Mouse (Mus musculus) hindbrain, embryonic 16.5 days (tissue): ENCODE measurements around the gene Ces3a. TPM values are rescaled to one million over a fixed set of nuclear protein-coding genes. Genes with fewer than 3 reads are reported as not detected.
"Not testable (repeated sequence)": the region's sequence is repeated elsewhere in the genome, so short reads cannot be mapped to it uniquely, and the experiment has no call there.

ENCODE experiments used
- ATAC-seq: fragments of 200-750 bp; cut with Nextera tagmentation; 2 replicates; pipeline ENCODE4 v1.8.0; 2017; ENCODE audit warnings: moderate TSS enrichment, moderate library complexity
- H3K27ac ChIP-seq: fragments of 300-500 bp; sonication (generic); 2 replicates; pipeline ENCODE4 v1.5.1; 2014; ENCODE audit warnings: low read depth, mild to moderate bottlenecking, control low read depth, low read length, moderate library complexity
- H3K27me3 ChIP-seq: fragments of 300-500 bp; sonication (generic); replicated peaks from 2 replicates; pipeline ENCODE4 v1.6.1; 2014; ENCODE audit warnings: low read length; ENCODE audit not compliant: control insufficient read depth, insufficient read depth
- H3K36me3 ChIP-seq: fragments of 300-500 bp; sonication (generic); 2 replicates; pipeline ENCODE4 v1.6.1; 2014; ENCODE audit warnings: mild to moderate bottlenecking, low read length, moderate library complexity, mixed read lengths; ENCODE audit not compliant: control insufficient read depth, insufficient read depth
- H3K4me1 ChIP-seq: fragments of 300-500 bp; sonication (generic); 2 replicates; pipeline ENCODE4 v1.6.1; 2014; ENCODE audit warnings: low read depth, low read length; ENCODE audit not compliant: control insufficient read depth, insufficient read depth
- H3K4me2 ChIP-seq: fragments of 300-500 bp; sonication (generic); 2 replicates; pipeline ENCODE4 v1.6.1; 2014; ENCODE audit warnings: mild to moderate bottlenecking, low read length, control low read depth, moderate library complexity
- H3K4me3 ChIP-seq: fragments of 300-500 bp; sonication (generic); 2 replicates; pipeline ENCODE4 v1.5.1; 2014; ENCODE audit warnings: mild to moderate bottlenecking, low read length, control low read depth, moderate library complexity
- H3K9ac ChIP-seq: fragments of 300-500 bp; sonication (generic); 2 replicates; pipeline ENCODE4 v1.6.1; 2014; ENCODE audit warnings: low read depth, mild to moderate bottlenecking, control low read depth, low read length, moderate library complexity
- H3K9me3 ChIP-seq: fragments of 300-500 bp; sonication (generic); 2 replicates; pipeline ENCODE4 v1.6.1; 2014; ENCODE audit warnings: mild to moderate bottlenecking, low read length, moderate library complexity; ENCODE audit not compliant: control insufficient read depth
- WGBS: fragments of 180-500 bp; shearing (Covaris S2); extraction: QIAGEN DNeasy Blood & Tissue Kit; methylation state at CpG from one replicate; pipeline ENCODE4 v1.1.7; 2014; 5-methylcytosine and 5-hydroxymethylcytosine counted together
- polyA plus RNA-seq: library from polyadenylated mRNA; unstranded; fragments of >200 nt; fragmentation: Nextera tagmentation; extraction: Ambion mirVana; gene quantifications from 2 replicates; pipeline ENCODE4 v1.2.1, GENCODE M21; 2015

Ces3a gene
- polyA plus RNA-seq, 1 experiment from 2014 or later: not detected

DNA sequence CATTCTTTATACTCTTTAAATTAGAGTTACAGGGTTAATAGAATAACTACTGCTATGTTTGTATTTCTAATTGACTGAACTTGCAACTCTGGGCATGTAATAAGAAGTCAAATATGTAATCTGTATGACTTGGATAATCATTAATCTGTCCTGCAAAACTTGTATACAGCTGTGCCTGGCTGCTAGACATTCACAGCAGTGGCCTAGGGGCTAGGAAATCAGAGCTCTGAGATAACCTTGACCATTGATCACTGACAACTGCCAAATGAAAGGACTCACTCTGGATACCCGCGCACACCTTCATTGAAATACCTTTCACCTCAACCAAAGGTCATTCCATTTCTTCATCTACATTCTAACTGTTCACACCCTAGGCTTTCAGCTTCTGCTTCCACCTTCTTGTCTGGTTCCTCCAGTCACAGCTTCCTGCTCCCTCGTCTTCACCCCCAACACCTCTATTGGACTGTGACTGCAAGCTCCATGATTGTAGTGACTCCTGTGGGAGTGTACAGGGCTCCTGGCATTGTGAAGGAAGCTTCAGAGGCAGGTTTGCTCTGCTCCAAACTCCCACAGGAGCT is 2.5 kb upstream of the Ces3a start:
- Histone ChIP-seq H3K4me1 (no peaks in the 10 kb centered on the region), H3K4me2 (no peak overlapping the region), H3K9ac (no peak overlapping the region), H3K27ac (no peak overlapping the region), H3K27me3 (no peaks in the 10 kb centered on the region), H3K9me3 (no peaks in the 10 kb centered on the region), H3K4me3 (no peak overlapping the region), H3K36me3 (no peaks in the 10 kb centered on the region)
- 91% methylated on average over 3 of the region's 3 CpGs for WGBS
- ATAC-seq: no peak

DNA sequence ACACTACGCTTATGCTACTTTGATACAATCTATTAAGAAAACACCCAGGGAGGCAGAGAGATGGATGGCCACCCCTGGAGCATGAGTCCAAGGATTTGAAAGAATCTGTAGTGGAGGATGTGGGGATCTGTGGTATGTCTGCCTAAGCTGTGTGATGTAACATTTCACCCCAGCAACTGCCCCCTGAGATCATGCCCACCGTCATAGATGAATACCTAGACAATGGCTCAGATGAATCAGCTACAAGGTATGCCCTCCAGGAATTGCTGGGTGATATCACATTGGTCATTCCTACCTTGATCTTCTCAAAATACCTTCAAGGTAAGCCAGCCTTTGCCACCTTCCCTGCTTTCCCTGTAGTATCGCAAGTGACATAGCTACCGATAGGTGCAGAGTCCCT is 7.8 kb downstream of the Ces3a start:
- no peaks in the 10 kb centered on the region for H3K4me1 ChIP-seq
- H3K9ac ChIP-seq: no peak overlapping the region
- no peak overlapping the region for H3K4me3 ChIP-seq
- no peaks in the 10 kb centered on the region for H3K27me3 ChIP-seq
- no peaks in the 10 kb centered on the region for H3K36me3 ChIP-seq
- H3K27ac ChIP-seq: no peak overlapping the region
- 93% methylated on average over 4 of the region's 4 CpGs for WGBS
- H3K4me2 ChIP-seq: no peak overlapping the region
- no peaks in the 10 kb centered on the region for H3K9me3 ChIP-seq
- no peak for ATAC-seq

DNA sequence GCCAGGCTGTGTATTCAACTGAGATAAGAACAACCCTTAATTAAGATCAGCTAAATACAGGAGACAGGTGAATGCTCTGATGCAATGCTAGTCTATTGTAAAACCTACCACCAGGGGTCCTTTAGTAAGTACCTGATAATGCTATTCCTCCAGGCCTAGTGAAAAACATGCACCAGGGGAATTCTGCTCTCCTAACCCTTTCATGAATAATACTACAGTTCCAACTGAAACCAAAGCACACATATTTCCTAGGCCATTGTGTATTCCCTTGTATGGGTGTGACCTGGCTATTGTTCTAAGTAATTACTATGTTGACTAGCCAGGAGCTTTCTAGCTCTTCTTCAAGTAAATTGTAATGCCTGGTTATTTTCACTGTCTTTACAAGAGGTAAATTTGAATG is 11.7 kb downstream of the Ces3a start:
- no peak overlapping the region for H3K4me2 ChIP-seq

DNA sequence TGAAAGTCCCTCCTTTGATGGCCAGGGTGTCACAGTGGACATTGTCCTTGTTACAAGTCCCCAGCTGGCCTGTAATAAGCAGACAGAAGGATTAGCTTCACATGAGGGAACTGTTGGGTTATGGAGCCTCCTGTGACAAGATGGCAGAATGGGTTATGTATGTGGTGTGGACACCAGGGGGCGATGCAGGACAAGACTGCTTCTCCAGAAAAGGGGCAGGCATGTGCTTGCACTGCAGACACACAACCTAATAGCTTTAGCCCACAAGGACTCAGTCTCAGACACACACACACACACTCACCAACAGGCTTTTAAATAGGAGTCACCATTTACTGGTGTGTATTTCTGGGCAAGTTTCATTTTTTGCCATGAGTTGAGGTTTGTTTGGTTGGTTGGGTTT is 18.4 kb downstream of the Ces3a start:
- 6% methylated on average over 1 of the region's 1 CpGs for WGBS
- H3K27me3 ChIP-seq: no peaks in the 10 kb centered on the region
- H3K4me2 ChIP-seq: no peak overlapping the region
- H3K36me3 ChIP-seq: no peaks in the 10 kb centered on the region
- no peaks in the 10 kb centered on the region; the same call in 1 of the 2 replicates for H3K9me3 ChIP-seq
- H3K4me3 ChIP-seq: no peak overlapping the region
- no peak overlapping the region for H3K9ac ChIP-seq
- H3K4me1 ChIP-seq: no peaks in the 10 kb centered on the region
- ATAC-seq: no peak
- no peak overlapping the region for H3K27ac ChIP-seq

More for the DNA sequence above, 11.7 kb downstream of the Ces3a start:
- no peaks in the 10 kb centered on the region for H3K4me1 ChIP-seq
- no peak for ATAC-seq
- H3K9me3 ChIP-seq: no peaks in the 10 kb centered on the region; the same call in 1 of the 2 replicates
- no peaks in the 10 kb centered on the region for H3K36me3 ChIP-seq
- H3K27me3 ChIP-seq: no peaks in the 10 kb centered on the region
- H3K4me3 ChIP-seq: no peak overlapping the region
- no peak overlapping the region for H3K27ac ChIP-seq
- H3K9ac ChIP-seq: no peak overlapping the region

DNA sequence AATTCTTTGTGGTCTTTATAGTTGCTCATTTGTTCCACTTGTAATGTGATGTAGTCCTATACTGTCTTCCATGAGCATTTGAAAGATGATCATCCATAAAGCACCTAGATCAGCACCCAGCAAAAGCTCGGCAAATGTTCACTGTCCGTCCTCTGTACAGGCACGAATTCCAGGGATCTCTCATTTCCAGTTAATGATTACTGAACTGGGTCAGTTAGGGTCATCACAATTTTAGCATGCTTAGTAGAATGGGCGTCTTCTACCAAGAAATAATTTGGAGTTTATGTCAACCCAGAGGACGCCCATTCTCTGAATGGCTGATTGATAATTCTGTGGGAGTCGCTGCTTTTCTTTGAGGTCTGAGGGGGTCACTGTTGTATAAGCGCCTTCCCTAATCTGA is 19.5 kb downstream of the Ces3a start:
- H3K27me3 ChIP-seq, H3K4me2 ChIP-seq, H3K4me3 ChIP-seq, H3K9me3 ChIP-seq, H3K36me3 ChIP-seq, H3K4me1 ChIP-seq, H3K27ac ChIP-seq, H3K9ac ChIP-seq, ATAC-seq: not testable (repeated sequence)
- WGBS: 72% methylated on average over 7 of the region's 7 CpGs

DNA sequence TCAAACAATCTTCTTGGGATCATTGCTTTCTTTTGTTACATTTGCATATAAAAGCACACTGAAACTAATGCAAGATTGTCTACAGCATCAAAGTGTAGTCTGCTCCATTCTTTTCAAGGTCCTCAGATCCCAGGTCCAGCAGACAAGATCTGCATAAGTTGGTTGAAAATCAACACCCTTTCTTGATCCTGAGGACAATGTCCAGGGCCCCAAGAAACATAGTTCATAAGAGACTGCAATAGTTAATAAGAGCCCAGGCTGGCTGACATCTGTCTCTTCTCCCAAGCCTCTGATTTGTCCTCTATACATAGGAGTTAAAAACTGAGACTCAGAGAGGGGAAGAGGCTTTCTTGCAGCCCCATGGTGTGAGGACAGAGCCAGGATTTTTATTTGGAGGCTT is 20.6 kb downstream of the Ces3a start:
- no peaks in the 10 kb centered on the region for H3K9me3 ChIP-seq
- no peaks in the 10 kb centered on the region for H3K4me1 ChIP-seq
- no peaks in the 10 kb centered on the region for H3K36me3 ChIP-seq
- H3K9ac ChIP-seq: no peak overlapping the region
- H3K4me3 ChIP-seq: no peak overlapping the region
- H3K27ac ChIP-seq: no peak overlapping the region
- H3K27me3 ChIP-seq: no peaks in the 10 kb centered on the region
- no peak overlapping the region for H3K4me2 ChIP-seq
- no peak for ATAC-seq

DNA sequence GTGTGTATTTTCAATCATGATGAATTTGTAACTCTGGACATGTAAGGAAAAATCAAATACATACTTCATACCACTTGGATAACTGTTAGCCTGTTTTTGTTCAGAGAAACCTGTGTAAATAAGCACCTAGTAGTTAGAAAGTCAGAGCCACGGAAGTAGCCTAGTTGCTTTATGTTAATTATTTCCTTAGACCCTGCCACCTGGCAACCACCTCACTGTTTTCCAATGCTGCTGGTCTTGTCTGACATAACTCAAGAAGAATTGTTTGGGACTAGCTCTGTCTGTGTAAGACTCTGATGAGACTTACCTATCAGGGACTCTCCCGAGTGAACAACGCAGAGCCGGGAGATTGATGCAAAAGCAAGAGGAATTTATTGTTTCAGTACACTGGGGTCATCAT is 28.2 kb downstream of the Ces3a start:
- H3K36me3 ChIP-seq: no peaks in the 10 kb centered on the region
- no peak overlapping the region for H3K27ac ChIP-seq
- no peaks in the 10 kb centered on the region for H3K9me3 ChIP-seq
- H3K4me3 ChIP-seq: no peak overlapping the region
- H3K9ac ChIP-seq: no peak overlapping the region
- WGBS: 90% methylated on average over 4 of the region's 4 CpGs
- no peaks in the 10 kb centered on the region for H3K27me3 ChIP-seq
- no peak for ATAC-seq
- H3K4me1 ChIP-seq: no peaks in the 10 kb centered on the region
- H3K4me2 ChIP-seq: no peak overlapping the region

DNA sequence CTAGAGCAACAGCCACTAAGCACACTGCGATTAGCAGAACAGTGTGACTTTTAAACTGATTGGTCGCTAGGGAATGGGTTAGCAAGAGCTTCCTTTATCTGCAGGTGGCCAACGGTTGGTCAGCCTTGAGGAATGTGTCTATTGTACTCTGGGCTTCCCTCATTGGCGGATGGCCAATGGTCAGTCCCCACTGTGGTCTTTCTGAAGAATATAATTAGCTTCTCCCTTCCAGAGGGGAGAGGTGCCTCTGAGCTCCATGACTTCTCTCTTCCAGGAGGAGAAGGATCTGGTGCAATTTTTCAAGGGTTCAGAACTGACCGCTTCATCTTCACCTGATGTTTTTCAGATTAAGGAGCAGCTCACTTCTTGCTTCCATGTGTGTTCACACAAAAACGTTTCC is 28.7 kb downstream of the Ces3a start:
- H3K4me1 ChIP-seq: no peaks in the 10 kb centered on the region
- no peak overlapping the region for H3K4me2 ChIP-seq
- H3K27ac ChIP-seq: no peak overlapping the region
- H3K27me3 ChIP-seq: no peaks in the 10 kb centered on the region
- ATAC-seq: no peak
- H3K36me3 ChIP-seq: no peaks in the 10 kb centered on the region
- H3K9me3 ChIP-seq: no peaks in the 10 kb centered on the region
- H3K4me3 ChIP-seq: no peak overlapping the region
- H3K9ac ChIP-seq: no peak overlapping the region
- WGBS: 69% methylated on average over 6 of the region's 6 CpGs

DNA sequence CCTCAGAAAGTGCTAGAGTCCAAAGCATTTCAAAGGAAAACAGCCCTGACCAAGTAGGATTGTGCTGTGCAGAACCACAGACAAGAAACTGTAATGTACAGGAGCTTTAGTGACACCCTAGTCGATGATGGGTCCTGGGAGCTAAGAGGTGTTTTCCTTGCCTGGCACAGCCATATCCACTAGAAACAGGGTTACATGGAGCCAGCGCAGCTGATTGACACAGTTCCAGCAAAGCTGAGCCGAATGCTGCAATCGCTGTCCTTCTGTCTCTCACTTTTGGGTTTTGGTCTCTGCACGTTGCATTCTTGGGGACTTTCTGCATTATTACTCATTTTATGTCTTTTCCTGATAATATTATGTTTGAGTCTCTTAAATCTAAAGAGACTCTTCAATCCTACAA is 30.2 kb downstream of the Ces3a start:
- Histone ChIP-seq H3K4me2 (no peak overlapping the region), H3K27ac (no peak overlapping the region), H3K4me1 (no peaks in the 10 kb centered on the region), H3K36me3 (no peaks in the 10 kb centered on the region), H3K9me3 (no peaks in the 10 kb centered on the region), H3K27me3 (no peaks in the 10 kb centered on the region), H3K9ac (no peak overlapping the region), H3K4me3 (no peak overlapping the region)
- 92% methylated on average over 5 of the region's 5 CpGs for WGBS
- ATAC-seq: no peak

DNA sequence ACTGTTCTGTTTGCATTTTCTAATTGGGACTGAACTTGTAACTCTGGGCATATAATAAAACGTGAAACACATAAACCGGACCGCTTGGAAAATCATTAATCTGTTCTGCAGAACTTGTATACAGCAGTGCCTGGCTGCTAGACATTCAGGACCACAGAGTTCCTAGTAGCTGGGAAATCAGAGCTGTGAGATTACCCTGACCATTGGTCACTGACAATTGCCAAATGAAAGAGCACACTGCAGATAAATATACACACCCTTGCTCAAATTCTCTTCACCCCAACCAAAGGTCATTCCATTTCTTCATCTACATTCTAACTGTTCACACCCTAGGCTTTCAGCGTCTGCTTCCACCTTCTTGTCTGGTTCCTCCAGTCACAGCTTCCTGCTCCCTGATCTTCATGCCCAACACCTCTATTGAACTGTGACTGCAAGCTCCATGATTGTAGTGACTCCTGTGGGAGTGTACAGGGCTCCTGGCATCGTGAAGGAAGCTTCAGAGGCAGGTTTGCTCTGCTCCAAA is 32.5 kb downstream of the Ces3a start:
- no peak for ATAC-seq
- WGBS: 77% methylated on average over 5 of the region's 5 CpGs
- H3K36me3 ChIP-seq: no peaks in the 10 kb centered on the region

More for the DNA sequence above, 32.5 kb downstream of the Ces3a start:
- H3K9me3 ChIP-seq: no peaks in the 10 kb centered on the region
- H3K4me1 ChIP-seq: no peaks in the 10 kb centered on the region
- H3K9ac ChIP-seq: no peak overlapping the region
- H3K27me3 ChIP-seq: no peaks in the 10 kb centered on the region
- H3K4me3 ChIP-seq: no peak overlapping the region
- H3K4me2 ChIP-seq: no peak overlapping the region
- H3K27ac ChIP-seq: no peak overlapping the region
